Mouse (Mus musculus): Measurements from ENCODE around the gene Gm42906. TPM values are rescaled to one million over a fixed set of nuclear protein-coding genes. Genes with fewer than 3 reads are reported as not detected.

Gene Gm42906
- total and polyA plus RNA-seq, 3 experiments, result not detected

- H3K36me3 ChIP-seq (replicated peaks in 1 of 2; ENCODE audit: control insufficient read depth in 1 of 2, insufficient read depth in 1 of 2, low read length in 1 of 2), result no peaks in the 10 kb centered on the region
- in situ Hi-C loops (cut with MboI; ENCODE audit: low pct_ligation_motif_present, low pct_unique_long_range_greater_than_20kb, low sequenced_read_pairs) (no loop called here), dilution Hi-C loops (cut with MboI; ENCODE audit: extremely low pct_ligation_motif_present, extremely low pct_unique_long_range_greater_than_20kb, low sequenced_read_pairs) (no loop called here)
- H3K27ac ChIP-seq (ENCODE audit: insufficient read depth, low read depth), result no peak overlapping the region
- DNase-seq (ENCODE audit: extremely low read depth), result no peak
- no peaks in the 10 kb centered on the region for H3K79me2 ChIP-seq (replicated peaks; ENCODE audit: control insufficient read depth, extremely low read depth, insufficient read depth, poor library complexity, severe bottlenecking)
- no peaks in the 10 kb centered on the region for H3K9me3 ChIP-seq (replicated peaks; ENCODE audit: low read length)
- H3K27me3 ChIP-seq (replicated peaks), result no peaks in the 10 kb centered on the region
- peaks cover 2 to 9% of the 10 kb centered on the region in 2 experiments; a peak in 2 of 4 replicates for H3K4me1 ChIP-seq (ENCODE audit: control insufficient read depth in 1 of 2, insufficient read depth in 2 of 2)
- no peak for TF ChIP-seq CHD2 (IDR thresholded peaks at IDR 0.05; ENCODE audit: low read length)
- TF ChIP-seq JUND (conservative IDR thresholded peaks at IDR 0.05; ENCODE audit: low read depth, low read length), result no peak
- TF ChIP-seq TBP (conservative IDR thresholded peaks at IDR 0.05; ENCODE audit: low read depth, low read length), result no peak
- no peak for TF ChIP-seq ELF1 (IDR thresholded peaks at IDR 0.05; ENCODE audit: low read depth, low read length)
- no peak for TF ChIP-seq BHLHE40 (IDR thresholded peaks at IDR 0.05; ENCODE audit: low read depth, low read length)
- TF ChIP-seq ZKSCAN1 (IDR thresholded peaks at IDR 0.05; ENCODE audit: borderline replicate concordance, low read depth, low read length), result no peak
- TF ChIP-seq MAFK (IDR thresholded peaks at IDR 0.05; ENCODE audit: insufficient replicate concordance, low read length), result no peak
- no peak for TF ChIP-seq ZMIZ1 (IDR thresholded peaks at IDR 0.05; ENCODE audit: low read depth, low read length)
- no peak for TF ChIP-seq JUN (IDR thresholded peaks at IDR 0.05; ENCODE audit: insufficient read depth, low read depth, low read length)
- TF ChIP-seq RAD21 (IDR thresholded peaks at IDR 0.05; ENCODE audit: low read depth, low read length), result no peak
- TF ChIP-seq KAT2A (IDR thresholded peaks at IDR 0.05; ENCODE audit: insufficient replicate concordance, low read length), result no peak
- TF ChIP-seq ETS1 (conservative IDR thresholded peaks at IDR 0.05; ENCODE audit: low read depth, low read length), result no peak
- H3K4me3 ChIP-seq (replicated peaks in 1 of 3; ENCODE audit: low read depth in 2 of 3, low read length in 2 of 3, poor library complexity in 1 of 3), result no peak overlapping the region
- H3K4me2 ChIP-seq (ENCODE audit: insufficient read depth, low read depth, poor library complexity, severe bottlenecking), result no peak overlapping the region
- H3K9ac ChIP-seq (ENCODE audit: insufficient read depth, low read depth), result no peak overlapping the region
Observed at GRCm38 (mm10) chr5:151175897-151176313, 252.1 kb downstream of the Gm42906 start.

- in situ Hi-C loops (cut with MboI; ENCODE audit: low pct_ligation_motif_present, low pct_unique_long_range_greater_than_20kb, low sequenced_read_pairs) (no loop called here), dilution Hi-C loops (cut with MboI; ENCODE audit: extremely low pct_ligation_motif_present, extremely low pct_unique_long_range_greater_than_20kb, low sequenced_read_pairs) (no loop called here)
- DNase-seq (ENCODE audit: extremely low read depth), result no peak
- Histone ChIP-seq H3K27ac (ENCODE audit: insufficient read depth, low read depth) (no peak overlapping the region), H3K27me3 (replicated peaks) (no peaks in the 10 kb centered on the region), H3K79me2 (replicated peaks; ENCODE audit: control insufficient read depth, extremely low read depth, insufficient read depth, poor library complexity, severe bottlenecking) (no peaks in the 10 kb centered on the region), H3K9ac (ENCODE audit: insufficient read depth, low read depth) (no peak overlapping the region), H3K4me3 (replicated peaks in 1 of 3; ENCODE audit: low read depth in 2 of 3, low read length in 2 of 3, poor library complexity in 1 of 3) (no peak overlapping the region), H3K4me1 (ENCODE audit: control insufficient read depth in 1 of 2, insufficient read depth in 2 of 2) (peaks cover 2 to 9% of the 10 kb centered on the region in 2 experiments; a peak in 2 of 4 replicates), H3K4me2 (ENCODE audit: insufficient read depth, low read depth, poor library complexity, severe bottlenecking) (no peak overlapping the region), H3K36me3 (replicated peaks in 1 of 2; ENCODE audit: control insufficient read depth in 1 of 2, insufficient read depth in 1 of 2, low read length in 1 of 2) (no peaks in the 10 kb centered on the region), H3K9me3 (replicated peaks; ENCODE audit: low read length) (no peaks in the 10 kb centered on the region)
- no peak for TF ChIP-seq MAFK (IDR thresholded peaks at IDR 0.05; ENCODE audit: insufficient replicate concordance, low read length)
- TF ChIP-seq MYC (IDR thresholded peaks at IDR 0.05; ENCODE audit: low read depth, low read length), result no peak
- TF ChIP-seq CTCF (conservative IDR thresholded peaks at IDR 0.05 in 1 of 2, IDR thresholded peaks at IDR 0.05 in 1 of 2; ENCODE audit: low read depth in 2 of 2, low read length in 2 of 2), result no peak
- TF ChIP-seq EP300 (IDR thresholded peaks at IDR 0.05; ENCODE audit: low read length), result no peak
- TF ChIP-seq JUN (IDR thresholded peaks at IDR 0.05; ENCODE audit: insufficient read depth, low read depth, low read length), result no peak
- no peak for TF ChIP-seq UBTF (IDR thresholded peaks at IDR 0.05; ENCODE audit: low read depth, low read length)
- no peak for TF ChIP-seq HCFC1 (IDR thresholded peaks at IDR 0.05; ENCODE audit: low read depth, low read length)
- TF ChIP-seq GABPA (IDR thresholded peaks at IDR 0.05; ENCODE audit: insufficient replicate concordance, low read depth, low read length), result no peak
- TF ChIP-seq ZMIZ1 (IDR thresholded peaks at IDR 0.05; ENCODE audit: low read depth, low read length), result no peak
- no peak for TF ChIP-seq RAD21 (IDR thresholded peaks at IDR 0.05; ENCODE audit: low read depth, low read length)
- TF ChIP-seq MAZ (IDR thresholded peaks at IDR 0.05; ENCODE audit: low read depth, low read length), result no peak
- TF ChIP-seq BHLHE40 (IDR thresholded peaks at IDR 0.05; ENCODE audit: low read depth, low read length), result no peak
- TF ChIP-seq E2F4 (IDR thresholded peaks at IDR 0.05; ENCODE audit: insufficient replicate concordance, low read depth, low read length), result no peak
- no peak for TF ChIP-seq USF1 (IDR thresholded peaks at IDR 0.05; ENCODE audit: low read depth, low read length)
- TF ChIP-seq MXI1 (IDR thresholded peaks at IDR 0.05; ENCODE audit: low read depth, low read length), result no peak
Observed at GRCm38 (mm10) chr5:151174485-151175460, 253.2 kb downstream of the Gm42906 start.
